Mouse (Mus musculus) CH12.LX (cell line): ENCODE measurements around the gene Polr2g. TPM values are rescaled to one million over a fixed set of nuclear protein-coding genes. Genes with fewer than 3 reads are reported as not detected.

ENCODE experiments used
- DNase-seq: peaks from one replicate; pipeline ENCODE4 v3.0.0-alpha.2; 2013; ENCODE audit errors: extremely low read depth
- H3K27ac ChIP-seq: 2 replicates; pipeline ENCODE4 v1.5.1; 2012; ENCODE audit warnings: low read depth, mild to moderate bottlenecking, control low read depth, moderate library complexity; ENCODE audit not compliant: insufficient read depth
- H3K27me3 ChIP-seq: replicated peaks from 2 replicates; pipeline ENCODE3; 2012; ENCODE audit warnings: inconsistent platforms
- H3K36me3 ChIP-seq, 2 experiments: replicated peaks in 1 of 2; 2 replicates each; pipeline versions ENCODE3 to v1.6.1; 2012; ENCODE audit warnings: inconsistent platforms in 1 of 2, low read length in 1 of 2, mild to moderate bottlenecking in 1 of 2, mixed read lengths in 1 of 2, moderate library complexity in 1 of 2; ENCODE audit not compliant: control insufficient read depth in 1 of 2, insufficient read depth in 1 of 2
- H3K4me1 ChIP-seq, 2 experiments: 2 replicates each; pipeline ENCODE4 v1.6.1; 2012; ENCODE audit warnings: inconsistent platforms in 1 of 2, moderate library complexity in 1 of 2; ENCODE audit not compliant: insufficient read depth in 2 of 2, control insufficient read depth in 1 of 2
- H3K4me2 ChIP-seq: 2 replicates; pipeline ENCODE4 v1.6.1; 2012; ENCODE audit warnings: low read depth, mild to moderate bottlenecking, control low read depth; ENCODE audit not compliant: poor library complexity, insufficient read depth, severe bottlenecking
- H3K4me3 ChIP-seq, 3 experiments: fragments of 150-350 bp in 1 of 3; sonication (generic) in 1 of 3; replicated peaks in 1 of 3; 2 replicates each; pipeline versions ENCODE3 to v1.5.1; 2011 to 2012; ENCODE audit warnings: low read depth in 2 of 3, low read length in 2 of 3, mild to moderate bottlenecking in 2 of 3, moderate library complexity in 2 of 3, control low read depth in 1 of 3, improper control_type of control experiment in 1 of 3, inconsistent platforms in 1 of 3, mixed read lengths in 1 of 3; ENCODE audit not compliant: poor library complexity in 1 of 3
- H3K79me2 ChIP-seq: replicated peaks from 2 replicates; pipeline ENCODE4 v1.6.1; 2012; ENCODE audit warnings: mild to moderate bottlenecking, moderate library complexity; ENCODE audit not compliant: control insufficient read depth, poor library complexity, insufficient read depth, severe bottlenecking; ENCODE audit errors: extremely low read depth
- H3K9ac ChIP-seq: 2 replicates; pipeline ENCODE4 v1.6.1; 2012; ENCODE audit warnings: low read depth, mild to moderate bottlenecking, control low read depth, moderate library complexity; ENCODE audit not compliant: insufficient read depth
- H3K9me3 ChIP-seq: replicated peaks from 2 replicates; pipeline ENCODE3; 2012; ENCODE audit warnings: low read length, inconsistent platforms, mixed read lengths
- BHLHE40 ChIP-seq: IDR thresholded peaks from 2 replicates; pipeline ENCODE4 v1.6.1; 2011; ENCODE audit warnings: mild to moderate bottlenecking, low read depth, low read length, improper control_type of control experiment
- CHD1 ChIP-seq: IDR thresholded peaks from 2 replicates; pipeline ENCODE4 v1.6.1; 2012; ENCODE audit warnings: low read depth, low read length, improper control_type of control experiment, inconsistent platforms
- CHD2 ChIP-seq: IDR thresholded peaks from 2 replicates; pipeline ENCODE4 v1.6.1; 2011; ENCODE audit warnings: low read length, improper control_type of control experiment
- CTCF ChIP-seq, 2 experiments: IDR thresholded peaks in 1 of 2; conservative IDR thresholded peaks in 1 of 2; 2 replicates each; pipeline ENCODE4 v1.5.1; 2011 to 2012; ENCODE audit warnings: low read depth in 2 of 2, low read length in 2 of 2, improper control_type of control experiment in 1 of 2, inconsistent platforms in 1 of 2, mild to moderate bottlenecking in 1 of 2, moderate library complexity in 1 of 2
- E2F4 ChIP-seq: IDR thresholded peaks from 2 replicates; pipeline ENCODE4 v1.6.1; 2011; ENCODE audit warnings: low read depth, low read length, improper control_type of control experiment; ENCODE audit not compliant: insufficient replicate concordance
- ELF1 ChIP-seq: IDR thresholded peaks from 2 replicates; pipeline ENCODE4 v1.6.1; 2014; ENCODE audit warnings: low read depth, mild to moderate bottlenecking, inconsistent platforms, low read length, improper control_type of control experiment
- EP300 ChIP-seq: IDR thresholded peaks from 2 replicates; pipeline ENCODE4 v1.6.1; 2011; ENCODE audit warnings: low read length, improper control_type of control experiment
- ETS1 ChIP-seq: conservative IDR thresholded peaks from 2 replicates; pipeline ENCODE4 v1.6.1; 2012; ENCODE audit warnings: low read depth, mild to moderate bottlenecking, inconsistent platforms, low read length, improper control_type of control experiment, moderate library complexity
- GABPA ChIP-seq: IDR thresholded peaks from 2 replicates; pipeline ENCODE4 v1.6.1; 2012; ENCODE audit warnings: low read depth, low read length, improper control_type of control experiment, inconsistent platforms; ENCODE audit not compliant: insufficient replicate concordance
- HCFC1 ChIP-seq: IDR thresholded peaks from 2 replicates; pipeline ENCODE4 v1.6.1; 2012; ENCODE audit warnings: low read depth, mild to moderate bottlenecking, inconsistent platforms, low read length, improper control_type of control experiment
- IRF4 ChIP-seq: IDR thresholded peaks from 2 replicates; pipeline ENCODE4 v1.6.1; 2014; ENCODE audit warnings: low read depth, mild to moderate bottlenecking, inconsistent platforms, low read length, improper control_type of control experiment
- JUN ChIP-seq: IDR thresholded peaks from 2 replicates; pipeline ENCODE4 v1.6.1; 2011; ENCODE audit warnings: low read depth, mild to moderate bottlenecking, low read length, improper control_type of control experiment, moderate library complexity; ENCODE audit not compliant: insufficient read depth
- JUND ChIP-seq: conservative IDR thresholded peaks from 2 replicates; pipeline ENCODE4 v1.6.1; 2011; ENCODE audit warnings: low read depth, low read length, improper control_type of control experiment
- KAT2A ChIP-seq: IDR thresholded peaks from 2 replicates; pipeline ENCODE4 v1.6.1; 2012; ENCODE audit warnings: low read length, improper control_type of control experiment, inconsistent platforms; ENCODE audit not compliant: insufficient replicate concordance
- MAFK ChIP-seq: IDR thresholded peaks from 2 replicates; pipeline ENCODE4 v1.6.1; 2011; ENCODE audit warnings: low read length, improper control_type of control experiment; ENCODE audit not compliant: insufficient replicate concordance
- MAX ChIP-seq: IDR thresholded peaks from 2 replicates; pipeline ENCODE4 v1.6.1; 2011; ENCODE audit warnings: low read length, improper control_type of control experiment
- MAZ ChIP-seq: IDR thresholded peaks from 2 replicates; pipeline ENCODE4 v1.6.1; 2012; ENCODE audit warnings: low read depth, mild to moderate bottlenecking, inconsistent platforms, low read length, improper control_type of control experiment, moderate library complexity
- MEF2A ChIP-seq: IDR thresholded peaks from 2 replicates; pipeline ENCODE4 v1.6.1; 2014; ENCODE audit warnings: low read depth, mild to moderate bottlenecking, inconsistent platforms, low read length, improper control_type of control experiment, borderline replicate concordance
- MXI1 ChIP-seq: IDR thresholded peaks from 2 replicates; pipeline ENCODE4 v1.6.1; 2011; ENCODE audit warnings: mild to moderate bottlenecking, low read depth, low read length, improper control_type of control experiment
- MYC ChIP-seq: IDR thresholded peaks from 2 replicates; pipeline ENCODE4 v1.6.1; 2011; ENCODE audit warnings: low read depth, mild to moderate bottlenecking, improper control_type of control experiment, low read length
- NELFE ChIP-seq: IDR thresholded peaks from 2 replicates; pipeline ENCODE4 v1.6.1; 2011; ENCODE audit warnings: low read depth, low read length, improper control_type of control experiment
- NRF1 ChIP-seq: IDR thresholded peaks from 2 replicates; pipeline ENCODE4 v1.6.1; 2014; ENCODE audit warnings: low read depth, mild to moderate bottlenecking, inconsistent platforms, low read length, improper control_type of control experiment, moderate library complexity
- PAX5 ChIP-seq: IDR thresholded peaks from 2 replicates; pipeline ENCODE4 v1.6.1; 2012; ENCODE audit warnings: low read length, inconsistent platforms, mixed read lengths
- POLR2A ChIP-seq: IDR thresholded peaks from 2 replicates; pipeline ENCODE4 v1.6.1; 2011; ENCODE audit warnings: low read depth, mild to moderate bottlenecking, improper control_type of control experiment, low read length
- POLR2AphosphoS2 ChIP-seq: IDR thresholded peaks from 2 replicates; pipeline ENCODE4 v1.6.1; 2011; ENCODE audit warnings: low read depth, low read length, improper control_type of control experiment
- RAD21 ChIP-seq: IDR thresholded peaks from 2 replicates; pipeline ENCODE4 v1.6.1; 2011; ENCODE audit warnings: low read depth, mild to moderate bottlenecking, low read length, improper control_type of control experiment, moderate library complexity
- RCOR1 ChIP-seq: conservative IDR thresholded peaks from 2 replicates; pipeline ENCODE4 v1.6.1; 2012; ENCODE audit warnings: low read depth, mild to moderate bottlenecking, inconsistent platforms, low read length, improper control_type of control experiment
- SIN3A ChIP-seq: IDR thresholded peaks from 2 replicates; pipeline ENCODE4 v1.6.1; 2012; ENCODE audit warnings: low read length, improper control_type of control experiment, inconsistent platforms
- SMC3 ChIP-seq: IDR thresholded peaks from 2 replicates; pipeline ENCODE4 v1.6.1; 2011; ENCODE audit warnings: low read depth, low read length, improper control_type of control experiment
- TBP ChIP-seq: conservative IDR thresholded peaks from 2 replicates; pipeline ENCODE4 v1.6.1; 2011; ENCODE audit warnings: low read depth, low read length, improper control_type of control experiment
- TCF12 ChIP-seq: IDR thresholded peaks from 2 replicates; pipeline ENCODE4 v1.6.1; 2014; ENCODE audit warnings: low read depth, mild to moderate bottlenecking, inconsistent platforms, low read length, improper control_type of control experiment
- UBTF ChIP-seq: IDR thresholded peaks from 2 replicates; pipeline ENCODE4 v1.6.1; 2012; ENCODE audit warnings: low read depth, mild to moderate bottlenecking, inconsistent platforms, low read length, improper control_type of control experiment, moderate library complexity
- USF1 ChIP-seq: IDR thresholded peaks from 2 replicates; pipeline ENCODE4 v1.6.1; 2014; ENCODE audit warnings: low read depth, mild to moderate bottlenecking, inconsistent platforms, low read length, improper control_type of control experiment
- USF2 ChIP-seq: conservative IDR thresholded peaks from 2 replicates; pipeline ENCODE4 v1.6.1; 2011; ENCODE audit warnings: low read depth, low read length, improper control_type of control experiment
- ZC3H11A ChIP-seq: IDR thresholded peaks from 2 replicates; pipeline ENCODE4 v1.6.1; 2012; ENCODE audit warnings: low read depth, mild to moderate bottlenecking, inconsistent platforms, low read length, improper control_type of control experiment
- ZKSCAN1 ChIP-seq: IDR thresholded peaks from 2 replicates; pipeline ENCODE4 v1.6.1; 2012; ENCODE audit warnings: low read depth, inconsistent platforms, low read length, improper control_type of control experiment, borderline replicate concordance
- ZMIZ1 ChIP-seq: IDR thresholded peaks from 2 replicates; pipeline ENCODE4 v1.6.1; 2012; ENCODE audit warnings: low read depth, mild to moderate bottlenecking, inconsistent platforms, low read length, improper control_type of control experiment
- ZNF384 ChIP-seq: IDR thresholded peaks from 2 replicates; pipeline ENCODE4 v1.6.1; 2012; ENCODE audit warnings: low read depth, low read length, improper control_type of control experiment, inconsistent platforms
- dilution Hi-C: fragments of 300-500 bp; cut with MboI; formaldehyde crosslinking; loops from 2 replicates; pipeline ENCODE4 v1.14.3; 2020; ENCODE audit warnings: low sequenced_read_pairs; ENCODE audit not compliant: extremely low pct_unique_long_range_greater_than_20kb, extremely low pct_ligation_motif_present
- in situ Hi-C: fragments of 300-500 bp; cut with MboI; formaldehyde crosslinking; loops from 3 replicates; pipeline ENCODE4 v1.14.3; 2019; ENCODE audit warnings: low sequenced_read_pairs, low pct_ligation_motif_present, low pct_unique_long_range_greater_than_20kb, mixed read lengths
- polyA plus RNA-seq: library from polyadenylated mRNA; unstranded; fragments of >175 nt; gene quantifications from 2 replicates; pipeline ENCODE4 v1.2.1, GENCODE M21; 2012; ENCODE audit warnings: low read depth; ENCODE audit not compliant: insufficient read length
- total RNA-seq, 2 experiments: library from RNA; depleted of rRNA; stranded (reverse); fragments of 300-350 nt in 1 of 2; fragments of >200 nt in 1 of 2; gene quantifications; 2 replicates each; pipeline ENCODE4 v1.2.3; 2012 to 2014

The Polr2g gene
- total and polyA plus RNA-seq, 3 experiments = 148 to 173 (median 157) TPM

GRCm38 (mm10) chr19:8839908-8840791 lies 41.8 kb upstream of the Polr2g start:
- H3K4me1 ChIP-seq = peaks cover 11 to 45% of the 10 kb centered on the region in 2 experiments
- in situ Hi-C loops = loop anchor here (25.0 kb wide), 1 partner anchor 1022 kb away; no protein-coding TSS in a partner anchor
- dilution Hi-C loops = no loop called here
- H3K27ac ChIP-seq = peak overlapping the region; percentile 62
- H3K36me3 ChIP-seq = peaks cover 15 to 51% of the 10 kb centered on the region in 2 experiments
- DNase-seq = peak; percentile 55
- no peaks in the 10 kb centered on the region for H3K9me3 ChIP-seq
- peak overlapping the region; percentile 75 for H3K9ac ChIP-seq
- no peaks in the 10 kb centered on the region for H3K27me3 ChIP-seq
- TF ChIP-seq NRF1 (no peak), MAX (no peak; the same call in 1 of the 2 replicates), JUN (no peak), MAFK (no peak), USF1 (peak; percentile 55), ZNF384 (no peak), ZC3H11A (no peak), IRF4 (no peak), TBP (peak; percentile 69), ZMIZ1 (0 out of 2 replicates have a peak, but pooled peaks have one; percentile 49), USF2 (peak; percentile 61), BHLHE40 (peak; percentile 43), MYC (peak; percentile 45; the same call in 1 of the 2 replicates), UBTF (no peak), ETS1 (no peak), TCF12 (no peak), E2F4 (no peak), POLR2AphosphoS2 (0 out of 2 replicates have a peak, but pooled peaks have one; percentile 75), HCFC1 (peak; percentile 27; the same call in 1 of the 2 replicates), JUND (no peak), RCOR1 (no peak), MXI1 (peak; percentile 53; the same call in 1 of the 2 replicates), CHD2 (no peak), MAZ (no peak), PAX5 (no peak), ZKSCAN1 (no peak), CTCF (conservative IDR thresholded peaks at IDR 0.05 in 1 of 2, IDR thresholded peaks at IDR 0.05 in 1 of 2; ENCODE audit: low read depth in 2 of 2, low read length in 2 of 2) (no peak), EP300 (no peak), POLR2A (peak; percentile 78), GABPA (no peak), MEF2A (peak; percentile 24; the same call in 1 of the 2 replicates), ELF1 (peak; percentile 80), CHD1 (0 out of 2 replicates have a peak, but pooled peaks have one; percentile 61), SMC3 (0 out of 2 replicates have a peak, but pooled peaks have one; percentile 2), RAD21 (no peak), KAT2A (0 out of 2 replicates have a peak, but pooled peaks have one; percentile 8), SIN3A (peak; percentile 94), NELFE (peak; percentile 59)
- H3K79me2 ChIP-seq = peaks cover 20% of the 10 kb centered on the region
- peak overlapping the region; percentile 54 to 81 (median 65) for H3K4me3 ChIP-seq
- peak overlapping the region; percentile 96 for H3K4me2 ChIP-seq
